Mouse (Mus musculus) adrenal gland, postnatal 14 days (tissue): ENCODE data around the gene Siae. TPM values are rescaled to one million over a fixed set of nuclear protein-coding genes. Genes with fewer than 3 reads are reported as not detected.

Experiments
- DNase-seq: peaks from one replicate; pipeline ENCODE4 v3.0.0; 2021; ENCODE audit warnings: mixed read lengths
- total RNA-seq: library from RNA; stranded (reverse); gene quantifications from 2 replicates; pipeline ENCODE4 v1.2.3, GENCODE M21; 2021

The Siae gene
- total RNA-seq, 1 experiment from 2014 or later = 14.7 TPM

- no peak for DNase-seq
Observed at GRCm38 (mm10) chr9:37687288-37687940, 131.9 kb downstream of the Siae start.

- DNase-seq = no peak
Observed at GRCm38 (mm10) chr9:37687941-37688303, 132.4 kb downstream of the Siae start.

GRCm38 (mm10) chr9:37689970-37690686 is 134.6 kb downstream of the Siae start:
- peak; percentile 41 for DNase-seq

Other genes with a start within 250 kb of the Siae start
- gene Ccdc15, start 207.3 kb upstream of the Siae start, total RNA-seq = 2.9 and 4.2 TPM in 2 replicates
- 0.26 TPM in 2 replicates for gene Hepacam, start 188.3 kb upstream of the Siae start, total RNA-seq
- 30.9 and 37.3 TPM in 2 replicates for gene Robo4, start 153.8 kb upstream of the Siae start, total RNA-seq
- gene Robo3, start 122.5 kb upstream of the Siae start, total RNA-seq = 0.30 and 0.53 TPM in 2 replicates
- 21.9 and 22.5 TPM in 2 replicates for gene Msantd2, start 66.4 kb upstream of the Siae start, total RNA-seq
- gene Esam, start 27.6 kb upstream of the Siae start, total RNA-seq = 64.0 and 81.0 TPM in 2 replicates
- gene Vsig2, start 16.4 kb upstream of the Siae start, total RNA-seq = 5.2 and 9.1 TPM in 2 replicates
- gene Nrgn, start 2.8 kb upstream of the Siae start, total RNA-seq = 3.6 and 4.8 TPM in 2 replicates
- 4.9 and 5.0 TPM in 2 replicates for gene Spa17, start 58.0 kb downstream of the Siae start, total RNA-seq
- 86.0 and 99.4 TPM in 2 replicates for gene Tbrg1, start 101.6 kb downstream of the Siae start, total RNA-seq
- 0.19 TPM in 2 replicates for gene Panx3, start 113.5 kb downstream of the Siae start, total RNA-seq
- gene Olfr160, start 160.6 kb downstream of the Siae start, total RNA-seq = not detected in 2 replicates
- gene Olfr874, start 189.4 kb downstream of the Siae start, total RNA-seq = not detected in 2 replicates
- gene Olfr875, start 216.2 kb downstream of the Siae start, total RNA-seq = not detected in 2 replicates
- not detected in 2 replicates for gene Olfr876, start 247.3 kb downstream of the Siae start, total RNA-seq